Mouse (Mus musculus) forebrain, embryonic 16.5 days (tissue): Measurements from ENCODE around the gene Cygb. TPM values are rescaled to one million over a fixed set of nuclear protein-coding genes. Genes with fewer than 3 reads are reported as not detected.
"Not testable (repeated sequence)": the region's sequence is repeated elsewhere in the genome, so short reads cannot be mapped to it uniquely, and the experiment has no call there.

Experiments used
- ATAC-seq: fragments of 200-750 bp; cut with Nextera tagmentation; 2 replicates; pipeline ENCODE4 v1.8.0; 2017; ENCODE audit warnings: mild to moderate bottlenecking, moderate library complexity
- H3K27ac ChIP-seq: fragments of 300-500 bp; sonication (generic); 2 replicates; pipeline ENCODE4 v1.5.1; 2014; ENCODE audit warnings: low read length, control low read depth
- H3K27me3 ChIP-seq: fragments of 300-500 bp; sonication (generic); replicated peaks from 2 replicates; pipeline ENCODE4 v1.6.1; 2014; ENCODE audit warnings: low read length; ENCODE audit not compliant: control insufficient read depth, insufficient read depth
- H3K36me3 ChIP-seq: fragments of 300-500 bp; sonication (generic); 2 replicates; pipeline ENCODE4 v1.6.1; 2014; ENCODE audit not compliant: control insufficient read depth, insufficient read depth
- H3K4me1 ChIP-seq: fragments of 300-500 bp; sonication (generic); replicated peaks from 2 replicates; pipeline ENCODE4 v1.6.1; 2014; ENCODE audit warnings: low read length; ENCODE audit not compliant: control insufficient read depth, insufficient read depth
- H3K4me2 ChIP-seq: fragments of 300-500 bp; sonication (generic); 2 replicates; pipeline ENCODE4 v1.6.1; 2014; ENCODE audit warnings: mild to moderate bottlenecking, low read length, control low read depth
- H3K4me3 ChIP-seq: fragments of 300-500 bp; sonication (generic); replicated peaks from 2 replicates; pipeline ENCODE4 v1.5.1; 2014; ENCODE audit warnings: mild to moderate bottlenecking, low read length, control low read depth
- H3K9ac ChIP-seq: fragments of 300-500 bp; sonication (generic); replicated peaks from 2 replicates; pipeline ENCODE4 v1.6.1; 2014; ENCODE audit warnings: low read depth, low read length, control low read depth
- H3K9me3 ChIP-seq: fragments of 300-500 bp; sonication (generic); 2 replicates; pipeline ENCODE4 v1.6.1; 2016; ENCODE audit warnings: low read length; ENCODE audit not compliant: control insufficient read depth
- WGBS: fragments of 180-500 bp; shearing (Covaris S2); extraction: QIAGEN DNeasy Blood & Tissue Kit; methylation state at CpG from one replicate; pipeline ENCODE4 v1.1.7; 2014; 5-methylcytosine and 5-hydroxymethylcytosine counted together
- polyA plus RNA-seq: library from polyadenylated mRNA; unstranded; fragments of >200 nt; fragmentation: Nextera tagmentation; extraction: Ambion mirVana; gene quantifications from 2 replicates; pipeline ENCODE4 v1.2.1, GENCODE M21; 2015

Cygb gene
- polyA plus RNA-seq, 1 experiment from 2014 or later = 16.6 TPM

DNA sequence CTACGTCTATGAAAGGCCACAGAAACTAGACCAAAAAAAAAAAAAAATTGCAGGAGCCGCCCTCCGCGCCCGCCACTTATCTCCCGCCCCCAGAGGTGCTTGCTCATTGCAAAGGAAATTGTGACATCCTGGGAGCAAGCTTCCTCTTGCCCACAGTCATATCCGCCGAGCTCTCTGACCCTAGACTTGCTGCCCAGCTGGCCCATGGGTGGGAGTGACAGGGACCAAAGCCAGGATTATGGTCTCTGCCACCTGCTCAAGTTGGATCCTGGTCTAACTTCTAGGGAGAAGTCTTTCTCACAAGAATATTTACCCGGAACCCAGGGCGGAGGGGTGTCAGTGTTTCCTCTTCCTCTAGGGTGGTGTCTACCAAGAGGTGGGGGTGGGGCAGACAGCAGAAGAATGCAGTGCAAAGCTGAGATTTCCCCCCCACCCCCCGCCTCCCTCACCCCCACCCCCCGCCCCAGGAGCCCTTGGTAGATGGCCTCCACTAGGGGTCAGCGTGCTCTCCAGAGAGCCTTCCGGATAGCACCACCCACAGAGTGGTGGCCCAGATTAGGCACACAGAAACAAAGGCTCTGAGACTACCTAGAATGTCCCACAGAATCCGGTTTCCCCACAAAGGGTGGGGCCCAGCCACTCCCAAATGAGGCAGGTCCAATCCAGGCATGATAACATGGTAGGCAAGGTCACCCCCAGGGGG lies 38.2 kb downstream of the Cygb start:
- H3K4me1 ChIP-seq = peaks cover 12% of the 10 kb centered on the region
- no peak overlapping the region for H3K27ac ChIP-seq
- H3K36me3 ChIP-seq = no peaks in the 10 kb centered on the region
- H3K9ac ChIP-seq = no peak overlapping the region
- no peaks in the 10 kb centered on the region for H3K27me3 ChIP-seq
- no peaks in the 10 kb centered on the region for H3K9me3 ChIP-seq
- H3K4me2 ChIP-seq = no peak overlapping the region
- no peak overlapping the region for H3K4me3 ChIP-seq
- ATAC-seq = no peak
- 53% methylated on average over 15 of the region's 15 CpGs for WGBS

DNA sequence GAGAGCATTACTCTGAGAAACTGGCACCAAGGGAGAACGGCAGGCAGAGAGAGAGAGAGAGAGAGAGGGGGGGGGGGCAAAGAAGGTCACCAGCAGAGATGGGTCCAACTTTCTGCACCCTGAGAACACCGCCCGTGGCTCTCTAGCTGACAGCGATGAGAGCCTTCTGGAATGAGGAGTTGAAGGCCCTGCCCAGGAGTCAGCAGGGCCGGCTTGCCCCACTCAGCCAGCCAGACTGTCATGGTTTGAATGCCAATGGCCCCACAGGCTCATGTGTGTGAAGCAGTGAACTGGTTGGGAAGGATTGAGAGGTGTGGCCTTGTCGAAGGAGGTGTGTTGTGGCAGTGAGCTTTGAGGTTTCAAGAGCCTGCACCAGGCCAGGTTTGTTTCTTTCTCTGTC lies 40.9 kb downstream of the Cygb start:
- ATAC-seq = no peak
- no peak overlapping the region for H3K4me3 ChIP-seq
- H3K27ac ChIP-seq = no peak overlapping the region
- H3K36me3 ChIP-seq = no peaks in the 10 kb centered on the region
- H3K4me1 ChIP-seq = peaks cover 5% of the 10 kb centered on the region
- no peaks in the 10 kb centered on the region for H3K27me3 ChIP-seq
- H3K9me3 ChIP-seq = no peaks in the 10 kb centered on the region
- 84% methylated on average over 6 of the region's 6 CpGs for WGBS
- H3K9ac ChIP-seq = no peak overlapping the region
- H3K4me2 ChIP-seq = no peak overlapping the region

DNA sequence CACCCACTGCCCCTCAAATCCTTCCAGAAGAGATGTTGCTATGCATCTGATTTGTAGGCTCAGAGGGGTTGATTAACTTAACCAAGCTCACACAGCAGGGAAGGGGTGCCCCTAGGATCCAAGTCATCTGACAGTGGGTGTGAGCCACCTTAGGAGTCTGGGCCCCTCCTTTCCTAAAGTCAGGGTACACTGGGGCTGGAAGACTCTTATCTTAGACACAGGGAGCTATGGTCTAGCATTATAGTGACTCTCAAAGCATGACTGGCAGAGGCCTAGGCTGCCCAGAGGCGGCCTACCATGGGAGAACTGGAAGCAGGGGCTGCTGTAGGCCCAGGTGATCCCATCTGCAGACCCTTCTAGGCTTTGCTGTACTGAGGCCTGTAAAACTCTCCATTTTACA lies 41.6 kb downstream of the Cygb start:
- Histone ChIP-seq H3K36me3 (no peaks in the 10 kb centered on the region), H3K9ac (no peak overlapping the region), H3K4me2 (no peak overlapping the region), H3K9me3 (no peaks in the 10 kb centered on the region), H3K27me3 (no peaks in the 10 kb centered on the region), H3K27ac (no peak overlapping the region), H3K4me1 (peaks cover 5% of the 10 kb centered on the region), H3K4me3 (no peak overlapping the region)
- WGBS = 86% methylated on average over 1 of the region's 1 CpGs
- ATAC-seq = no peak

DNA sequence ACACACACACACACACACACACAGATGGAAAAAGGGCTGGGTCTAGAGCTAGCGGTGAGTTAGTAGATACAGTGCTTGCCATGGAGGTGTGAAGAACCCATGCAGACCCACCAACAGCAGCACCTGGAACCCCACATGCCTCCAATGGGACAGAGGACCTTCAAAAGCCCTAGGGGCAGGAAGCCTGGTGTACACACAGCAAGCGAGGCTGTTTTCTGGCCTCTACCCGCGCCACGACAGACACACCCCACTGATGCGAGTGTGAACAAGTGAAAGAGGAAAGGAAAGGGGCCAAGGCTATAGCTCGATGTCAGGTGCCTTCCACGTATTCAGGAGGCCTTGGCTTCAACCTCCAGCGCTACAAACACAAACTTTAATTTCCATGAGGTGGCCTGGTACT lies 42.2 kb downstream of the Cygb start:
- Histone ChIP-seq H3K9me3 (no peaks in the 10 kb centered on the region), H3K27ac (no peak overlapping the region), H3K9ac (no peak overlapping the region), H3K4me2 (no peak overlapping the region), H3K36me3 (no peaks in the 10 kb centered on the region), H3K4me3 (no peak overlapping the region), H3K27me3 (no peaks in the 10 kb centered on the region), H3K4me1 (peaks cover 5% of the 10 kb centered on the region)
- 92% methylated on average over 9 of the region's 9 CpGs for WGBS
- no peak for ATAC-seq

DNA sequence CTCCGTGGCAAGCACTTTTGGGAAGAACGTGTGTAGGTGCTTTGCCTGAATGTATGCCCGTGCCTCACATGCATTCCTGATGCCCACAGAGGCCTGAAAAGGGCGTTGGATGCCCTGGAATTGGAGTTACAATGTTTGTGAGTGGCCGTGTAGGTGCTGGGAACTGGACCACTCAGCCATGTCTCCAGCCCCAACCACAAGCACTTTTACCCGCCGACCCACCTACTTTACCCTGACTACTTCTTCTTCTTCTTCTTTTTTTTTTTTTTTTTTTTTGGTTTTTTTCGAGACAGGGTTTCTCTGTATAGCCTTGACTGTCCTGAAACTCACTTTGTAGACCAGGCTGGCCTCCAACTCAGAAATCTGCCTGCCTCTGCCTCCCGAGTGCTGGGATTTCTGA lies 42.9 kb downstream of the Cygb start:
- not testable (repeated sequence) for H3K9me3 ChIP-seq, H3K4me2 ChIP-seq, H3K9ac ChIP-seq, ATAC-seq, H3K27ac ChIP-seq, H3K4me1 ChIP-seq, H3K36me3 ChIP-seq, H3K27me3 ChIP-seq, H3K4me3 ChIP-seq
- 90% methylated on average over 9 of the region's 9 CpGs for WGBS

DNA sequence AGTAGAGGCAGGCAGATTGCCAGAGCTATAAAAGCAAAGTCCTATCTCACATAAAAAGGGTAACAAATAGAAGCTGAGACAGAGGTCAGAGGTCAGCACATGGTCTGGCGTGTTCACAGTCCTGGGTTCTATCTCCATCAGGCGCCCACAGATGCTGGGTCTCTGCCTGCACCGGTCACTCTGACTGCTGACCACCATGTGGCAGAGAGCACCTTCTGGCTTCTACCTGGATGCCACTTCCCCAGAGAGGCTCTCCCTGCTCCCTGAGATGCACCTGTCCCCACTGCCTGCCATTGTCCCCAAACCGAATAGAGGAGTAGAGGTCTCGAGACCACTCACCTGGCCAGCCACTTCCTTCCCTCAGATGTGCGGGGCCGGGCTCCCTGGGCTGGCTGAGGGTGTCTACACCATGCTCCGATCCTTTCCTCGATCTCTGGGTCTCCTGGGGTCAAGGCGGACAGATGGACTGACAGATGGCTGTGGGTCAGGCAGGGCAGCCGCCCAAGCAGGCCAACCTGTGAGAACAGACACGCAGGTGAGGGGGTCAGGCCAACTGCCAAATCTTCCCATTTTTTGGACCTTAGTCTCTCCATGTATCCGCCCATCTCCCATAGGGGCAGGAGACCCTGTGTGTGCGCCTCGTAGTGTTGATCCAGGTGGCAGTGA lies 44.0 kb downstream of the Cygb start:
- Histone ChIP-seq H3K9me3 (no peaks in the 10 kb centered on the region), H3K36me3 (no peaks in the 10 kb centered on the region), H3K4me2 (no peak overlapping the region), H3K27me3 (no peaks in the 10 kb centered on the region), H3K4me1 (no peaks in the 10 kb centered on the region), H3K27ac (no peak overlapping the region), H3K9ac (no peak overlapping the region), H3K4me3 (no peak overlapping the region)
- ATAC-seq = no peak
- WGBS = 92% methylated on average over 15 of the region's 15 CpGs

DNA sequence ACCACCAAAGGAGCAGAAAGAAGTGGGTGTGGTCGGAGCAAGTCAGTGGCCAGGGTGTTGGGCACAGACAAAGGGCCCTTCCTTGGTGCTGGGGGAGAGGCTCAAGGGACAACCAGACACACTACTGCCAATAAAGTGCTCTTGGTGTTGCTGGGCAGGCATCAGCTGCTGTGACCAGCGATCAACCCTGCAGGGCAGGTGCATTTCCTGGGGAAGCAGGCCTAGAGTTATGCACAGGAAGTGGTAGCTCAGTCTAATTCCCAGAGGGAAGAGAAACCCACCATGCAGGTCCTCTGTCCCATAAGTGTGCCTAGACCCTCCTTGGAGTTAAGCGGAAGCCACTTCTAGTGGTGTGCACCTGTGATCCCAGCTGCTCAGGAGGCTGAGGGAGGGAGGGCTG lies 46.4 kb downstream of the Cygb start:
- Histone ChIP-seq H3K27me3 (no peaks in the 10 kb centered on the region), H3K36me3 (no peaks in the 10 kb centered on the region), H3K27ac (no peak overlapping the region), H3K4me3 (no peak overlapping the region), H3K9me3 (no peaks in the 10 kb centered on the region), H3K4me2 (no peak overlapping the region), H3K4me1 (no peaks in the 10 kb centered on the region), H3K9ac (no peak overlapping the region)
- WGBS = 93% methylated on average over 3 of the region's 3 CpGs
- ATAC-seq = no peak

DNA sequence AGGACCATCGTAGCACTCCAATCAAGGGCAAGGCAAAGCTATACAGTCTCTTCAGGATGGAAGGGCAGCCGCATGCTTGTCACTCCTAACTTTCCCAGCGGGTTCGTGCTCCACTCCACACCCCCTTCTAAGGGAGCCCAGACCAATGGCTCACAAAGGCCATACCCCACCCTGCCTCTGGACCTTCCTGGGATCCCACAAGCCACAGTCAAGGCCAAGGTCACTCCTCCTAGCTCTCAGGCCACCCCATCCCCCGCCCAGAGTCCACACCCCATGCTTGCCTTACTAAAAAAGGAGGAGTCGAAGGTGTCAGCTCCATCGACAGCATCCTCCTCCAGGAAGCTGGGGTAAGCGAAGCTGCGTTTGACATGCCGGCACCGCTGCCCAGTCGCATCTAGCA lies 50.0 kb downstream of the Cygb start:
- H3K27me3 ChIP-seq = no peaks in the 10 kb centered on the region
- no peak for ATAC-seq
- H3K4me3 ChIP-seq = no peak overlapping the region
- WGBS = 92% methylated on average over 12 of the region's 12 CpGs
- no peaks in the 10 kb centered on the region for H3K36me3 ChIP-seq
- H3K4me1 ChIP-seq = no peaks in the 10 kb centered on the region
- no peak overlapping the region for H3K27ac ChIP-seq
- H3K9ac ChIP-seq = no peak overlapping the region
- no peaks in the 10 kb centered on the region for H3K9me3 ChIP-seq
- no peak overlapping the region for H3K4me2 ChIP-seq

DNA sequence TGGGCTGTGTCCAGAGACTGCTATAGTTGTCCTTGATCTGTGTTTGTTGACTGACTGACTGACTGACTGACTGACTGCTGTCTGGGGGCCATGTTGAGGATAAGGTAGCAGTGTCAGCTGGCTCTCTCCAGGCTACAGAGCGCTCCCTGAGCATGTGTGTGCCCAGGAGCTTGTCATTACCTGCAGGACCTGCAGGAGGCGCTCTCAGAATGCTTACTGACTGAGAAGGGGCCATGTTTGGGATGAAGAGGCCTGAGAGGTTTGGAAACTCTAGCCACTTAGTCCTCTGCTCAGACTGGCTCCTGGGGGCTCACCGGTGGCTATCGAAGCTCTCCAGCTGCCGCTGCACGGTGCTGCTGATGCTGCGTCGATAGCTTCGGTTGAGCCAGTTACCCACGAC lies 50.8 kb downstream of the Cygb start:
- Histone ChIP-seq H3K4me3 (no peak overlapping the region), H3K4me1 (peaks cover 2% of the 10 kb centered on the region; the same call in 1 of the 2 replicates), H3K9me3 (no peaks in the 10 kb centered on the region), H3K4me2 (no peak overlapping the region), H3K27me3 (no peaks in the 10 kb centered on the region), H3K9ac (no peak overlapping the region), H3K27ac (no peak overlapping the region), H3K36me3 (no peaks in the 10 kb centered on the region)
- WGBS = 92% methylated on average over 10 of the region's 10 CpGs
- no peak for ATAC-seq
